Mouse (Mus musculus) megakaryocyte, adult 5-6 weeks (primary cell): ENCODE results near the gene St5. TPM values are rescaled to one million over a fixed set of nuclear protein-coding genes. Genes with fewer than 3 reads are reported as not detected.

Experiments
- ATAC-seq: 2 replicates; pipeline ENCODE4 v1.8.0; 2016; ENCODE audit warnings: mild to moderate bottlenecking, inconsistent platforms; ENCODE audit not compliant: poor library complexity, severe bottlenecking
- total RNA-seq, 2 experiments: library from RNA; stranded (forward) in 1 of 2; stranded (reverse) in 1 of 2; fragments of 153-499, 151-499 nt in 1 of 2; fragments of 221-1000, 200-1000 nt in 1 of 2; gene quantifications; 2 replicates each; pipeline versions ENCODE4 v1.2.3 to v1.2.4; 2015 to 2017

St5 gene
- total RNA-seq, 2 experiments from 2014 or later: 0.69 to 0.73 TPM

GRCm38 (mm10) chr7:109576321-109577314 is 126.8 kb downstream of the St5 start:
- no peak for ATAC-seq

DNA sequence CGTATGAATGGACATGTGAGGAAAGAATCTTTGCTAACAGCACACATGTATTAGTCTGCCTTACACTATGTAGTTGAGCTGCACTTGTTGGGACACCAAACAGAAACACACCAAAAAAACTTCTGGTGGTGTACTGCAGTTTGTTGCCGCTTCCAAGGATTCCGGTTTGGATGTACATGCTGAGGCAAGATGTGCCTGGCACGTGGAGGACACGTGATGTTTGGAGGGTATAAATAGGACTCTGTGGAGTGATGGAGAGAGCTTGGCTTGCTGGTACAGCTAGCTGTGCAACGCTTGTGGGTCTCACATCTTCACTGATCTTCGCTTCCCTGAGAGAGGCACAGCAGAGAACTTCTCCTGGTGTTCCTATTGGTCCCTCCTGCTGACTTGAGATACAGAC is 129.2 kb downstream of the St5 start:
- ATAC-seq: no peak

- ATAC-seq: no peak
Observed at GRCm38 (mm10) chr7:109568391-109568892, 135.0 kb downstream of the St5 start.

- ATAC-seq: no peak
Observed at GRCm38 (mm10) chr7:109566841-109567768, 136.3 kb downstream of the St5 start.

DNA sequence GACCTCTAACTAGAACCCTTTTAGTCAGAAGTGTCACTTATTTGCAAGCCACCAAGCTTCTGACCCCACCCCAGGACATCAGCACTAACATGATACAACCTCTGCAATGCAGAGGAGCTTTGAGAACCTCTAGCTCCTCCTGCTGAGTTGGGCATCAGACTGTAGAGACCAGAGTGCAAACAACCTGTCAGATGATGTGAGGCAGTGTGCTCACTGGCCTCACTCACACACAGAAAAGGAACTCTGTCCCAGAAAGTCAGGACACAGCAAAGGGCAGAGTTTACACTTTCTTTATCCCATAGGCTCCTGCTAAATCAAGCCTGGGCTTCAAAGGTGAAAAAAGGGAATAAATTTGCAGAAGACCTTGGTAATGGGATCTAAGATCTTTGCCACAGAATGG is 137.1 kb downstream of the St5 start:
- ATAC-seq: no peak

GRCm38 (mm10) chr7:109563775-109564362 is 139.5 kb downstream of the St5 start:
- no peak for ATAC-seq

- no peak for ATAC-seq
Observed at GRCm38 (mm10) chr7:109562676-109563075, 140.7 kb downstream of the St5 start.

- peak; percentile 54 for ATAC-seq
Observed at GRCm38 (mm10) chr7:109562154-109562599, 141.2 kb downstream of the St5 start.

- ATAC-seq: no peak; the same call in 1 of the 2 replicates
Observed at GRCm38 (mm10) chr7:109561466-109562153, 141.8 kb downstream of the St5 start.

- ATAC-seq: no peak
Observed at GRCm38 (mm10) chr7:109559536-109559935, 143.9 kb downstream of the St5 start.

DNA sequence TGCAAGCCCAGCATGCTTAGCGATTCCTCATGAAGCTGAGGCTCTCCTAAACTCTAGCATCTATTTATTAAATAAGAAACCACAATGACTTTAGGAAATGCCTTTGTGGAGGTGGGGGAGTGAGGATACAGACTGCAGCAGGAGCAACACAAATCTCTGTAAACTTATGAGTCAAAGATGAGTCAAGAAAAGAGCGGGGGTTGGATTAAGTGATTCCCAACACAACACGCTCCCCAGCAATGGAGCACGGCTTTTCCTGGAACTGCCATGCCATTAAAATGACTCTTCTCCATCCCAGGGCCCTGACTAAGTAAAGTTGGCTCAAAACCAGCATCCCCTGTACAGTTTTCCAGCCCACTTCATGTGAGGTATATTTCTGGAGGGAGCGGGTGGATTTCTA is 156.7 kb downstream of the St5 start:
- no peak for ATAC-seq

- no peak for ATAC-seq
Observed at GRCm38 (mm10) chr7:109546186-109546585, 157.2 kb downstream of the St5 start.

DNA sequence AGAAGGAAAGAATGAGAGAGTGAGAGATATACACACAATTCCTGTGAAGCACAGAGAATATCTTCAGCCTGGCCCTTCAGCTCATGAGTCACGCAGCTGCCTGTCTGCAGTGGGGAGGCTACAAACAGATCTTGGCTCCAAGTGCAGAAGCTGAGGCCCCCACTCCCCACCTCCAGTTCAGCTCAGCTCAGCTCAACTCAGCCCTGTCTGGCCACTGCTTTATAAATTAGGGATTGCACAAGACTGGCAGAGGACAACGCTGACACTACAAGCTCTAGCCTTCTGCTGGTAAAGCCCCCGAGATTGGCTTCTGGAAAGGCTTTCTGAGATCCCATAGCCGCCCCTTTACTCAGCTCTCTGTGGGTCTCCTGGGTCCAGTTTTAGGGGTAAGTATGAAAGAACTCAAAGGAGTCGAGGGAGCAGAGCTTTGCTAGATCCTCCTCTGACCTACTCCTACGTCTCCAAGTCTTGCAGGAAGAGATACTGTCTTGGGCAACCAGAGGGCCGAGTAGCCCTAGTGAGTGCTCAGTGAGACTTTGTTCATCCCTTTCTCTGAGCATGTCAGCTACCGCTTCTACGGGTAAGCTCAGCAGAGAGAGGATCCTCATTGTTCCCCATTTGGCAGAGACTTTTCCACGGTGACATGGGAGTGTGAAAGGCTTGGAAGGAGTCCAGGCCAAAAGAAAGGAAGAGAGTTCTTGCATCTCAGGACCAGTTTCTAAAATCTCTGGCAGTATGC is 158.0 kb downstream of the St5 start:
- no peak for ATAC-seq

GRCm38 (mm10) chr7:109544792-109545191 is 158.6 kb downstream of the St5 start:
- no peak for ATAC-seq

DNA sequence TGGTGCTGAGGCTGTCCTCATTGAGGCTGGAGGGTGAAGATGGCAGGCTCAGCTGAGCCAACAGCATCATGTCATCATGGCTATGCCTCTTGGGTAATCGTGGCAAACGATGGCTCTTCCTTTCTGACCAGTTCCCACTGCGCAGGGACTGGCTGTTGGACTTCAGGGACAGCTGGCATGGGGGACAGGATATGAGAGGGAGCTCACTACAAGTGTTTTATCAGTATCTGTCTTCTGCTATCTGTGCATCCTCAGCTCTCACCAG is 161.1 kb downstream of the St5 start:
- peak; percentile 14; the same call in 1 of the 2 replicates for ATAC-seq

GRCm38 (mm10) chr7:109541609-109542363 is 161.6 kb downstream of the St5 start:
- peak; percentile 42 for ATAC-seq

DNA sequence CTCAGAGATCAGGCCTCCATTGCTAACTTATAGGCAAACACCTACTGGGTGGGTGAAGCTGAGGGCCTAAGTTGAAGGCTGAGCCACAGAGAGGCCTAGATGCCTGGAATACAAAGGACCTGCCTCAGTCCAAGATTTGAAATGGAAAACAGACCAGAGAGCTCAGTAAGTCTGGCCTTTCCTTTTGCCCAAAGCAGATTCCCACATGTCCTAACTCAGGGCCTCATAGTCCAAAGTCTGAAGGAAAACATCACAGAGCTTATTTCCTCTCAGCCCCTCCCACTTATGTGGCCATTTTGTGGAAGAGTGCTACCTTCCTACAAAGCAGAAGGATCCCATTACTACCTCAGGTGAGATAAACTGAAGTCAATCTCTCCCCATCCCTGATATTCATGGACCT is 162.5 kb downstream of the St5 start:
- ATAC-seq: no peak

- no peak for ATAC-seq
Observed at GRCm38 (mm10) chr7:109536451-109536946, 166.9 kb downstream of the St5 start.

DNA sequence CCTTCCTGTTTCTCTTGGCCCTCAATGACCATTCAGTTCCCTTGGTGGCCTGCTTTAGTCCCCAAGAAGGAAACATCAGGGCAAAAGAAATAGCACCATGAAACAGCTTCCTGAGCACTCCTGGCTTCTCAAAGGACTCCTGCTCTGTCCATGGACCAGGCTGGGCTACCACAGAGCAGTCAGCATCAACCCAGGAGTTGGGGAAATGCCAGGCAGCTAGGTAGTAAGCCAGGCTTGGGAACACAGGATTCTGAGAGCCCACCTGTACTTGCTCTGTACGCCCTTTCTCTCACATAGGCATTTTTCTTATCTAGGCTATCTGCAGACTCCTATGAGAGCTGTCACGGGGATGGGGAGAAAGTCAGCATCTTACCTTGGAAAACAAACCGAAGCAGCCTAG is 168.5 kb downstream of the St5 start:
- no peak for ATAC-seq
